Mouse (Mus musculus) ovary, postnatal 14 days (tissue): ENCODE measurements around the gene Rela.

Experiments
- DNase-seq: peaks from one replicate; pipeline ENCODE4 v3.0.0; 2022; ENCODE audit warnings: low spot score

Rela gene

DNA sequence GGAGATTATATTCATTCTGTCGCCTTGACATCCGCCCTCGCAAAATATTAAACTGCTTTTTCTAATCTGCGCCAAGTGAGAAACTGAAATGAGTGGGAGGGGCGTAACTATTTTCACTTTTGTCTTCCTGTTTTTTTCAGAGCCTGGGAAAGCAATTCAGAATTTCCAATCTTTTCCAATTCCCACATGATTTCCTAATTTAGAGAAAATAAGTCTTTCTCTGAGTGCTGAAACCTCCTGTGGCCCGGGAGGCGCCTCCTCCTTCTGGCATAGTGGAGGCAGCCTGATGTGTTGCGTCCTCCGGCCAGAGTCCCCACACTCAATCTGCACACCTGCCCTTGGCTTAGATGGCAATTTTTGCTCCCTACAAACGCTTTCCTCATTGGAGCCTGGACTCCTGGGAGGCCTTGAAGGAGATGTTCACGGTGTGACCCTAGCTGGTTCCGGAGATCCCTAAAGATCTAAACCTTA, 677 bp upstream of the Rela start:
- no peak for DNase-seq

DNA sequence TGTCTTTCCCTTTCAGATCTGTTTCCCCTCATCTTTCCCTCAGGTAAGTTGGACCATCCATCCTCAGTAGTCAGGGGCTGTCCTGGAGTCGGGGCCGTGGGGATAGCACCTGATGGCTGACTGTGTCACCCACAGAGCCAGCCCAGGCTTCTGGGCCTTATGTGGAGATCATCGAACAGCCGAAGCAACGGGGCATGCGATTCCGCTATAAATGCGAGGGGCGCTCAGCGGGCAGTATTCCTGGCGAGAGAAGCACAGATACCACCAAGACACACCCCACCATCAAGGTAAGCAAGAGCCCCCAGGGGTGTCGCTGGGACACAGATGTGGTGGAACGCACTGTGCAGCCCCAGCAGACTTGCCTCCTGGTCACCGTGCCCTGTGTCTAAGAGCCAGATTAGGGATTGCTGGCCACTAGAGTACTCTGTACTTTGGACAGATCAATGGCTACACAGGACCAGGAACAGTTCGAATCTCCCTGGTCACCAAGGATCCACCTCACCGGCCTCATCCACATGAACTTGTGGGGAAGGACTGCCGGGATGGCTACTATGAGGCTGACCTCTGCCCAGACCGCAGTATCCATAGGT, 1.2 kb downstream of the Rela start:
- no peak for DNase-seq

DNA sequence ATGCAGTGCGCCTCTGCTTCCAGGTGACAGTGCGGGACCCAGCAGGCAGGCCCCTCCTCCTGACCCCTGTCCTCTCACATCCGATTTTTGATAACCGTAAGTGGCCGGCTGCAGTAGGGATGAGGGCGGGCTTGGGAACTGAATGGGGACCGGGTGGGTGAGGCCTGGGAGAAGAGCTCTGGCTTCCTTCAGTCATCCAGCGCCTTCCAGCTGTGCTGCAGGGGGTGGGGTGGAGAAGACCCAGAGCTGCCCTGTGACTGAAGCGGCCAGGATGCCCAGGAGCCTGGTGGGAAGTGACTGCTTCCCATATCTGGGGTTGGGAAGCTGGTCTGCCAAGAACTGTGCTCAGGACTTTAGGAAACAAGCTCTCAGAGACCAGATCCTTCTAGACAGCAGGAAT, 3.1 kb downstream of the Rela start:
- DNase-seq, result no peak

GRCm38 (mm10) chr19:5641021-5641420, 3.7 kb downstream of the Rela start:
- no peak for DNase-seq

DNA sequence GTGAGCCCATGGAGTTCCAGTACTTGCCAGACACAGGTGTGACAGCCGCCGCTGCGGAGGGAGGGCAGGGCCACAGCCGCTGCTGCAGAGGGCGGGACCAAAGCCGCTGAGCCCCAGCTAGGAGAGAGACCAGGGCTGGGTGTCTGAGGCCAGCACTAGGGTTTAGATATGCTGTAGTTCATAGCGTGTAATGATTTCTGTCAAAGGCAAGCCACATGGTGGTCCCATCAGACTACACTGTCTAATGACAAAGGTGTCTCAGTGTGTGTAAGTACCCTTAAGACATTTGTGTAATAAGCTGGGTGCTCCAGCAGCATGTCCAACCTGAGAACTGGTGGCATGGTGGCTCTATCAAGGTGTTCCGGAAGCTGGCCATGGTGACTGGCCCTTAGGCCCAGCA, 4.4 kb downstream of the Rela start:
- no peak for DNase-seq

DNA sequence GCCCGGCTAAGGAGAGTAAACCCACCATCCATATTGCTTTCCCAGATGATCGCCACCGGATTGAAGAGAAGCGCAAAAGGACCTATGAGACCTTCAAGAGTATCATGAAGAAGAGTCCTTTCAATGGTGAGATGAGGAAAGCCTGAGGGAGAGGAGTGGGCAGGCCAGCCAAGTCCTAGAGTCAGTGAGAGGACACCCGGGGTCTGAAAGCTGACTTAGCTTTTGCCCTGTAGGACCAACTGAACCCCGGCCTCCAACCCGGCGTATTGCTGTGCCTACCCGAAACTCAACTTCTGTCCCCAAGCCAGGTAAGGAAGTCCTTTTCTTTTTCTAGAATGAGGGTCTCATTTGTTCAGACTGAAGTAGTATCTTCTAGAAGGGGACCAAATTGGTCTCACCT, 8.0 kb downstream of the Rela start:
- DNase-seq, result no peak

- DNase-seq, result no peak
These were observed 9.5 kb downstream of the Rela start for GRCm38 (mm10) chr19:5646731-5647330.

DNA sequence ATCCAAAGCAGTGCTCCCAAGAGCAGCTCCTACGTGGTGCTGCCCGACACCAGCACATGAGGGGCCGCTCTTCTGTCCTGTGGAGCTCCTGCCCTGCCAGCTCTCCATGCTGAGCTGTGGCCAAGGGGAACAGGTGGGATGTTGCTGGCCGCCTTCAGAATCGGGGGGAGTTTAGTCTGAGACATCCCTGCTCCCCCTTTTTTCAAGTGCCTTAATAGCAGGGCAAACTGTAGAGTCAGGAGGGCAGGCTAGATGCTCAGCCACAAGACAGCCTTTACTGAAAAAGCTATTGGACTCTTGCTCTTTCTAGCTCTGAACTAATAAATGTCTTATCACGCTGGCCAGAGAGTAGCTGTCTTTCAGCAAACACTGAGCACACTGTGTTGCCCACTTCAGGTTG, 10.5 kb downstream of the Rela start:
- DNase-seq, result no peak

DNA sequence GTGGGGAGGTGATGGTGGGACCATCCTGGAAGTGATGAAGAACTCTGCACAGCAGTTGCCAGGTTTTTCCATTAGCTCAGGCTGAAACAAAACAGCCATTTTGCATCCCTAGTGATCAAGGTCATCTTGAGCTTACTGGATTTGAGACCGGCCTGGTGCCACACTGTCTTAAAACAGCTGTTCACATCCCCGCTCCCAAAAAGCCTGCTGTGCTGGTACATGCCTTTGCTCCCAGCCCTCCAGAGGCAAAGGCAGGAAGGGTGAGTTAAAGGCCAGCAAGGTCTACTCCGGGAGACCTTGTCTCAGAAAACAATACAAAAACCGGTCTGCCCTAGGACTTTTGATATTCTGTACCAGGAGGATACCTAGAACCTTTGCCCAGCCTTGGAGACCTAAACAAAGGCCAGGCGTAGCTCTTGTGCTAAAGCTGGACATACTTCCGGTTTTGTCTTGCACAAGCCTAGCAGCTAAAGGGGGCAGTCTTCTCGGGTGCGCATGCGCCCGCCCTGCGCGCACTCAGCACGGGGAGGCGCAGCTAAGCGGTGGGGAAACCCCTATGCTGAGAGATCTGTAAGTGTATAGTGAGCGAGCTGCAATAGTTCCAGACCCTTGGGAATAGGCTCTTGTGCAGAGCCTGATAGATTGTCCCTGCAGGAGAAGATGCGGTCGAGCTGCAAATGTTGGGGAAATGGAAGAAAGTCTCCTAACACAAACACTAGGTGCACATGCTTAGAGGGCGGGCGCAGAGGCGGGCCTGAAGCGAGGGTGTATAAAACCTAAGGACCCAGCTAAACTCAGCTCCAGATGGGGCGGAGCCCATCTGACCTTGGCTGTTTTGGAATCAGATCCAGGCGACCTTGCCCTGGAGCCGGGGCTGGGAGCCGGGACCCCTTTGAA, 11.4 kb downstream of the Rela start:
- peak; percentile 75 for DNase-seq

DNA sequence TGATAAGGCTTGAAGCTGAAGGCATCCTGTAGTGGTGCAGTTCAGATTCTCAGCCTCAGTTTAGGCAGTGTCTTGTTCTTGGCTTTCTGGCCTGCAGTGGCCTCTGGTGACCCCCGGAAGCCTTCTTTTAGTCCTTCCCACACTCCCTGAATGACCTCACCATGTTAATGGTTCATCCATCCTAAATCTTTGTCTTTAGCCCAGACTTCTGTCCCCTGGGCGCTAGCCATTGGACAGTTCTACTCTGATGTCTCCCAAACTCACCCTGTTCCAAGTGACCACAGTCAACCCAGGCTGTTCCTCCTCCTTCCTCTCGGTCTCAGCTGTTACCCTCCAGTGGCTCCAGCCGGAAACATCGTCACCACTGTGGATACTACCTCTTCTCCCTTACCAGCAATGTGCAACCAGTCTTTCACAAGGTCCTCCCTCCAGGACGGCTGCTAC, 12.0 kb downstream of the Rela start:
- DNase-seq, result no peak

- DNase-seq, result no peak
These were observed 14.4 kb downstream of the Rela start for GRCm38 (mm10) chr19:5651502-5652274.

DNA sequence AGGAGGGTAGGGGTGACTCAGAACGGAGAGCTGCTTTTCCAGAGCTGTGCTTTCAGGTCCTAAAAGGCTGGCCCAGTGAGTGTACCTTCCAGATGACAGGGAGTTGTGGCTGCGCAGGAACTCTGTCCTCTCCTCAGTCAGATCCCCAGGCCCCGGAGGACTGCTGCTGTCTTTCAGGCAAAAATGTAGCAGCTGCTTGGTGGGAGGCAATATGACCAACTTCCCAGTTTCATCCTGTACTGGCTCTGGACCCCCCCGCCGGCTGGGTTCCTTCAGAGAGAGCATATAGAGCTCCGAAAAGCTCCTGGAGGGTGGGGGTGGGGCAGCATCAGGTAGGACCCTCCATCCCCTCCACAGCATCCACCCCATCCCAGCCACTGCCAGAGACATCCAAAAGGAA, 15.3 kb downstream of the Rela start:
- no peak for DNase-seq

GRCm38 (mm10) chr19:5653969-5654719, 16.9 kb downstream of the Rela start:
- no peak for DNase-seq

DNA sequence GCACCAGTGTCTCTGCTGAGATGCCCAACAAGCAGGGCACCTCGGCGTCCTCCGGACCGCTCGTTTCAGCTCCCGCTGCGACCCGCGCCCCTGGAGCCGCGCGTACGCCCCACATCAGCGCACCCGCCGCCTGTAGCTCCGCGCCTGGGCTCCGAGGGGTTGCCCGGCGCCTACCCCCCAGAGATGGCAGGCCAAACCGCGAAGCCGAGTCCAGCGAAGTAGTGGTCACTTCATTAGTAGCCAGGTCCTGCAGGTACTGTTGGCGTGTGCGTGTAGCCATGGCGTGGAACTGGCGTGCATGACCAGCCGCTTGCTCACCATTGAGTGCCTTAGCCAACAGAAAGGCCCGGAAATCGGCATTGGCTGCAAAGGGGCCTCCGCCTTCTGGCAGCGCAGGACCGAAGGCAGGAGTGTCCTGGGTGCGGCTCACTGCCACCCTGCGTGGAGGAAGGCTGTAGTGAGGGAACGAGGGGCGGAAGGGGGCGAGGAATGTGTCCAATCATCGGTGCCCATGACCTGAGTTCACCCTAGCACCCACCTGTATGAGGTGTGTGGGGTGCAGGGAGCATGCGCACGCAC, 17.5 kb downstream of the Rela start:
- DNase-seq, result no peak

DNA sequence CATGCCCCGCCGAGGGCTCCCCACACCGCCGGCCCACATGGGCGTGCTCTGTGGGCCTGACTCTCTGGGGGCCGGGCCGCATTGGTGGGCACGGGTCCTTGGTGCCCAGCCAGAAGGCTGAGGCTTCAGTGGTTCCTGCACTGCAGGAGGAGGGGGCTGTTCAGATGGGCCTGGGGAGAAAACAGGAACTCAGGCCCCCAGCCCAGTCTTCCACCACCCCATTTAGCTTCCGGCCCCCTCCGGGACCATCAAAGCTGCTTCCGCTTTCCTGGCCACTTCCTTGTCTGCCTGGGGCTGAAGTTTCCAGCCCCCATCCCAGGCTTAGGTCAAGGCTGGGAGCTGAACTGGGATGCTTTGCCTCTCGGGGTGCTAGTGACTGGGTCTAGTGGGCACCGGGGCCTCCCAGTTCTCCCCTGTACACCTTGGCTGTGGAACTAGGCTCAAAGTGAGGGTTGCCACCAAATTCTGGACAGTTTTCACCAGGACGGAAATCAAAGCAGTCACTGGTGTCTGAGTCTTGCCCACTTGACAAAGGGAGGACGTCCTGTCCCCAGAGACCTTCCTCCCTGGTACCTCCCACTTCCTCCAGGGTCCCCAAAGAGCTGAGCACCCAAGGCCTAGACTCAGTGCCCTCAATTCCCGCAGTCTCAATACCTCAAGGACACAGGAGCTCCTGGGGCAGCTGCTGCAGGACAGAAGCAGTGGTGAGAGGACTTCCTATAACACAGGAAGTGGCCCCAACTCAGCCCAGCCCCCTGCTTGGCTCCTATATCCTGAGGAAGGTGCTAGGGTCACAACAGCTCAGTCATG, 23.9 kb downstream of the Rela start:
- no peak for DNase-seq

GRCm38 (mm10) chr19:5662310-5662709, 25.0 kb downstream of the Rela start:
- DNase-seq, result no peak

DNA sequence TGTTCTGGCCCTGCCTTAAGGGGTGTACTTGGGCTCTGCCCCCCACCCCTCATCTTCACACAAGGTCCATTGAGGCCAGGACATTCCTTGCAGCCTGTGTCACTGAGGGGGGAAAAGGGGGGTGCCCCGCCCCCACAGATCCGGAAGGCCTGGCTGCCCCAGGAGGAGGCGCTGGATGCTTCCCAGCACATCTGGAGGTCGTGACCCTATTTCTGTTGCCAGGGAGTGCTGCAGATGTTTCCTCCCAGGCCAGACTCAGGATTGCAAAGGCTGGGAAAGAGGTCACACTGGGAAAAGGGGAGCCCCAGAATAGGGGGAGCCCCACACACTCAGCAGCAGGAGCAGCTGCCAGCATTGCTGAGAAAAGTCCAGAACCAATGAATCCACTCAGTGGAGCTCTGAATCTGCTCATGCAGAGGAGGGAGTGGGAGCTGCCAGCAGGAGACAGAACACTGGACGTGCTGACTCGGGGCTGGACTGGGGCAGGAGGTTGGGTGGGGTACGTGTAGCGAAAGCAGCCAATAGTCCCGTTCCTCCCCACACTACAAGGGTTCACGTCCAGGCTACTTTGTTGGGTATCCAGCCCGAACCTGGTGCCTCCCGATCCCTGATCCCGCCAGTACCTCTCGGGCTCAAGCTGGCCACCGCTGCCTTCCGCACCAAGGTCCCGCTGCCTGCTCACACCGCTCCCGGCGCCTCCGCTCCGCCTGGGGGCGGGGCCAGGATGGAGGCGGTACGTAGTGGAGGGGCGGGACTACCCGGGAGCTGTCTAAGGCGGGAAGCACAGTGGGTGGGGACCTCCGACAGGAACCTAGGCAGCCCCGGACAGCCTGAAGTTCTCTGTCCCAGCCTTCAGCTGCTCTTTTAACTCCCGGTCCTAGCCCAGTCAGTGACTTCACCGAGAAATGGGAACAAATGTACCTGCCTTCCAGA, 26.0 kb downstream of the Rela start, which contains the start of gene Sipa1:
TSS of gene Sipa1 (minus strand) at position 727 of the 933 bp plus-strand sequence.
- peak; percentile 94 for DNase-seq

- no peak for DNase-seq
These were observed 27.5 kb downstream of the Rela start for GRCm38 (mm10) chr19:5664669-5665257.

- no peak for DNase-seq
These were observed 28.2 kb downstream of the Rela start for GRCm38 (mm10) chr19:5665465-5665864.
